Mouse (Mus musculus): ENCODE data around the gene Adam11. TPM values are rescaled to one million over a fixed set of nuclear protein-coding genes. Genes with fewer than 3 reads are reported as not detected.

Gene Adam11
- total RNA-seq, 2 experiments from 2014 or later, result 166 to 185 TPM

- no peak for DNase-seq (ENCODE audit: low spot score in 2 of 2)
These were observed 8.2 kb upstream of the Adam11 start for GRCm38 (mm10) chr11:102752896-102753590.

- no peak for DNase-seq (ENCODE audit: low spot score in 2 of 2)
These were observed 7.5 kb upstream of the Adam11 start for GRCm38 (mm10) chr11:102753591-102754324.

- DNase-seq (ENCODE audit: low spot score in 2 of 2), result no peak
These were observed 6.8 kb upstream of the Adam11 start for GRCm38 (mm10) chr11:102754416-102754815.

- no peak for DNase-seq (ENCODE audit: low spot score in 2 of 2)
These were observed 5.8 kb upstream of the Adam11 start for GRCm38 (mm10) chr11:102755391-102755790.

- no peak for DNase-seq (ENCODE audit: low spot score in 2 of 2)
These were observed 2.3 kb upstream of the Adam11 start for GRCm38 (mm10) chr11:102758977-102759376.

GRCm38 (mm10) chr11:102760805-102761308, 382 bp upstream of the Adam11 start:
- no peak for DNase-seq (ENCODE audit: low spot score in 2 of 2)

GRCm38 (mm10) chr11:102762248-102762647, 1.0 kb downstream of the Adam11 start:
- DNase-seq (ENCODE audit: low spot score in 2 of 2), result no peak

- no peak for DNase-seq (ENCODE audit: low spot score in 2 of 2)
These were observed 1.9 kb downstream of the Adam11 start for GRCm38 (mm10) chr11:102763009-102763767.

GRCm38 (mm10) chr11:102765416-102765815, 4.2 kb downstream of the Adam11 start:
- no peak for DNase-seq (ENCODE audit: low spot score in 2 of 2)

- DNase-seq (ENCODE audit: low spot score in 2 of 2), result no peak
These were observed 5.9 kb downstream of the Adam11 start for GRCm38 (mm10) chr11:102767055-102767670.

GRCm38 (mm10) chr11:102769141-102769540, 7.9 kb downstream of the Adam11 start:
- DNase-seq (ENCODE audit: low spot score in 2 of 2), result no peak

GRCm38 (mm10) chr11:102769993-102770661, 8.9 kb downstream of the Adam11 start:
- no peak for DNase-seq (ENCODE audit: low spot score in 2 of 2)

- no peak for DNase-seq (ENCODE audit: low spot score in 2 of 2)
These were observed 9.6 kb downstream of the Adam11 start for GRCm38 (mm10) chr11:102770662-102771435.

GRCm38 (mm10) chr11:102771916-102772714, 10.9 kb downstream of the Adam11 start:
- DNase-seq (ENCODE audit: low spot score in 2 of 2), result no peak

GRCm38 (mm10) chr11:102772771-102773700, 11.8 kb downstream of the Adam11 start:
- DNase-seq (ENCODE audit: low spot score in 2 of 2), result no peak

GRCm38 (mm10) chr11:102773713-102774611, 12.7 kb downstream of the Adam11 start:
- peak; percentile 76 to 92 for DNase-seq (ENCODE audit: low spot score in 2 of 2)

GRCm38 (mm10) chr11:102774621-102775141, 13.4 kb downstream of the Adam11 start:
- DNase-seq (ENCODE audit: low spot score in 2 of 2), result peak in 1 of 2 experiments; percentile 71

Measured in layer of hippocampus, adult 18-20 months (tissue).